Mouse (Mus musculus) erythroblast, adult 5-6 weeks (primary cell): ENCODE measurements around the gene Nfib. TPM values are rescaled to one million over a fixed set of nuclear protein-coding genes. Genes with fewer than 3 reads are reported as not detected.
"Not testable (repeated sequence)": the region's sequence is repeated elsewhere in the genome, so short reads cannot be mapped to it uniquely, and the experiment has no call there.

ENCODE experiments used
- ATAC-seq: replicated peaks from 2 replicates; pipeline ENCODE4 v1.8.0; 2016; ENCODE audit warnings: moderate number of reproducible peaks, mild to moderate bottlenecking, moderate TSS enrichment, inconsistent platforms; ENCODE audit not compliant: poor library complexity, low FRiP score, severe bottlenecking
- total RNA-seq, 2 experiments: library from RNA; stranded (forward) in 1 of 2; stranded (reverse) in 1 of 2; fragments of 150-400 nt in 1 of 2; fragments of 200-764, 138-1000 nt in 1 of 2; gene quantifications; 2 replicates each; pipeline versions ENCODE4 v1.2.3 to v1.2.4; 2015 to 2017; ENCODE audit warnings: low replicate concordance in 2 of 2

The Nfib gene
- total RNA-seq, 2 experiments from 2014 or later, result not detected

DNA sequence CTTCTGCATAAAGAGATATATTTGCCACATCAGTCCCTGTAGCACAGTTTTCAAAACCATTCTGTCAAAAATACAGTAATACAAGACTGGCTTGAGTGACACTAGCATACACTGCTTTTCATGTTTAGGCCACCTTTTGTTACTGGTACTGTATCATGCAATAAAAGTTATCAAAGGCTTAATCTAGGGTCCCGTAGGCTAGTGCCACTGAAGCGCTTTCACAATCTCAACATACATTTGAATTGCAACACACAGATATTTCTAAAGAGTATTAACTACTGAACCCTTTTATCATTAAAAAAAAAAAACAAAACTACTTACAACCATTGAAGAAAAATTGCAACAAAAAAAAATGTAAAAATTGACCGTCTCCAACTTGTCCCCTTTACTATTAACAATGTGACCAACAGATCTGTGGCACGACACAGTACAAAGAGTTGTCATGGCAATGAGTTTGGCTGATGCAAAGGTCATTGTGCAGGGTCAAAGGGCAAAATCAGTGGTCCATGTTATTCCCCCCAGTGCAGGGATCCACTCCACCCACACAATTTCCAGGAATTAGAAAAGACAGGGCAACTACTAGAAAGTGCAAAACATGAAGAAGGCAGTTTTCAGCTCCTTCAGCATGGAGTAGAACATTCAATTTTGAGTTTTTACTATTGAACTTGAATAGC lies 414.2 kb downstream of the Nfib start:
- no peak for ATAC-seq

DNA sequence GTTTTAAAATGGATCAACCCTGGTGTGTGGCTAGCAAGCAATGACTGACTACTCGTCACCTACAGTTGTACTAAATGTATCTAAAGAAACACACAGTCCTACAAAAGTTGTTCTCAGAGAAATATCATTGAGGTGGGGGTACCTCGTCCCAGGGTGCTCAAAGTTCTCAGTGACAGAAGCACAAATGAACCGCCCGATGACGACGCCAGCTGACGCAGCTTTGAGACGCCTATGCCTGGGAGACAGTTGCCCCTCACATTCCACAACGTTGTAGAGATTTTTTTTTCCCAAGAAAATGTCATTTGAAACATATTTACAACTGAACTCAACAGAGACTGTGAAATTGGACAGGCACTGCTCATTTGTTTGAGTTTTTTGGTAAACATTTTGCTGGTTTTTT lies 414.9 kb downstream of the Nfib start:
- ATAC-seq, result no peak

DNA sequence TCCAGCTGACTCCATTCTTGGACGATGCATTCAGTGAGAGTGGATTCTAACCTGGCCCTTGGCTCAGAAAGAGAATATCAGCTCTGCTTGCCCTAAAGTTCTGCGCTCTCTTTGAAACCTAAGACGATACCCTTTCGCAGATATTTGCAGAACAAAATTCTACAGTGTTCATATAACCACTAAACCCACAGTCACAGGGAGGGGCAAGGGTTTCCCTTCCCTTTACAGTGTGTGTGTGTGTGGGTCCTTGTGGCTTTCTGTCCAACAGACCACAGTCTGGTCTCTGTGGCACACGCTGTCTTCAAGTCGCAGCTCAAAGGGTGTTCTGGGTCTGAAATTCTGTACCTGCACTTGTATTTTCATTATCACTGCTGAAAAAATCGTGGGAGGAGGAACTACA lies 416.0 kb downstream of the Nfib start:
- ATAC-seq, result no peak

DNA sequence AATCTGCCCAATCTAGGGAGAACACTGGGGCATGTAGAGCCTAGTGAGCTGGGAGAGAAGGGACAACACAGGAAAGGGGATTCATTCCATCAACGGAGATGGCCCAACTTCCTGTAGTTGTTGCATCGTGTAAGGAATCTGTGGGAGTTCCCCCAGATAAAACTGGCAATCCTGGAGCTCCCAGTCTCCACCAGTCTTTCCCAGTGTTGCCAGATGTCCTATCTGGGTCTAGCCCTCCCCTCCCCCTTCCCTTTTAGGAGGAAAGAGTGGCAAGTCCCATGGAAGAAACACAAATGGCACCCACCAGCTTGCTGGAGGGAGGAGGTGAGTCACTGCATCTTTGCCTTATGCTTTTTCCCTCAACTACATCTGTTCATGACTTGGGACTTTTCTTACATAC lies 417.4 kb downstream of the Nfib start:
- no peak for ATAC-seq

DNA sequence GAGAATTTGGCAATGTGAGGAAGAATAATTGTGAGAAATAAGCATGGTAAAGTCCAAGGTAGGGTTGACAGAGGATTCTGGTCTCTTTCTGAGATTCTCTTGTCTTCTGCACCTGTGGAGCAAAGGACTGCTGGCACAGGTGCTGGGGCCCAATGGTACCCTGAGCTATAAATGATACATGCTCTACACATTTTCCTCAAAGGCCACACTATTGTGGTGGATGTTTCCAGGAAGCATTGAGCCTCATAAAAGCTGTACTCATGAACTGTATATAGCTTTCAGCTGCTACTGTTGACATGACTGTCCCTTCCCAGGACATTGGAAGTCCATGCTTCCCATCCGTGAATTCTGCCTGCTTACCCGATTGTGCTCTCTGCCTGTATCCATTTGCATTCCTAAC lies 418.1 kb downstream of the Nfib start:
- no peak for ATAC-seq

DNA sequence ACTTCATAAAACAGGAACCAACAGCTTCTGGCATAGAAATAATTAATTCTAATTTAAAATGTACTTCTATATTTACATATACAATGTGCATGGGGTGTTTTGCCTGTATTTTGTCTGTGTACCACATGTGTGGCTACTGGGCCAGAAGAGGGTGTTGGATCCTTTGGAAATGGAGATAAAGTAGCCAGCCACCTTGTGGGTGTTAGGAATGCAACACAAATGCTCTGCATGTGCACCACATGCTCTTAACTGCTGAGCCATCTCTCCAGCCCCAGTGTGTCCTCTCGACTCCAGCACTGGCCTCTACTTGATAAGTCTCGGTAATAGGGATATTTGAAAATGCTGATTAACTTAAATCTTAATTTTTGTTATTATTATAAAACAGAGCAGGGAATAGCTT lies 418.6 kb downstream of the Nfib start:
- ATAC-seq, result no peak

DNA sequence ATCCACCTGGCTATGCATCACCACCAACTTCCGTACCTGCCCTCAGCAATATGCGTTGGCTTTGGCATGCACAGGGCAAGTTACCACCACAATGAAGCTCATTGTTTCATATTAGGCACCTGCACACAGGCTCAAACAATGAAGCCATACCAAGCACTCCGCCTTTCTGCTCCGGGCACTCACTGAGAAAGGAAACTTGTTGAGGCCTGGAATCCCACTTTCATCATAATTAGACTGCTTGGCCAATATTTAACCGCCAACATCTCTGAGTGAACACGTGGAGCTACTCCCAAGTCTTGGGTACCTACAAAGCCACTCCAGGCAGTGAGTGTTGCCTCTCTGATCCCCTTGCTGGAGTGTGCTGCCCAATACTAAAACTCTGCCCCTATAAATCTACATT lies 422.0 kb downstream of the Nfib start:
- ATAC-seq, result no peak

DNA sequence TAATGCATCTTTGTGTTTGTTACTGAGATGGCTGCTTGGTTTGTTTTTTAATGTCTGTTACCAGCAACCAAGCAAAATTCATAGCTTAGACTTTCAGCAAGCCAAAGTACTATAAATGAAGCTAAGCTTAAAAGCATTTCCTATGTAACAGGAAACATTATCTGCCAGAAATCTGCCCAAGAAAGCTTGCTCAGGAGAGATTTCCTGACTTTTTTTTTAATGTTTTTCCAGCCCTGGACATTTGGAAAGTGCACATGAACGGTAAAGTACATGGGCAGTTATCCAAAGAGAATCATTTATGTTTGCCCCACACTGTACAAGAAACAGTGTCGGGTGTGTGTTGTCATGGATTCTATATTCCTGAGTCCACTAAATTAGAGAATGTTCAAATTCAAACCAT lies 429.6 kb downstream of the Nfib start:
- no peak for ATAC-seq

DNA sequence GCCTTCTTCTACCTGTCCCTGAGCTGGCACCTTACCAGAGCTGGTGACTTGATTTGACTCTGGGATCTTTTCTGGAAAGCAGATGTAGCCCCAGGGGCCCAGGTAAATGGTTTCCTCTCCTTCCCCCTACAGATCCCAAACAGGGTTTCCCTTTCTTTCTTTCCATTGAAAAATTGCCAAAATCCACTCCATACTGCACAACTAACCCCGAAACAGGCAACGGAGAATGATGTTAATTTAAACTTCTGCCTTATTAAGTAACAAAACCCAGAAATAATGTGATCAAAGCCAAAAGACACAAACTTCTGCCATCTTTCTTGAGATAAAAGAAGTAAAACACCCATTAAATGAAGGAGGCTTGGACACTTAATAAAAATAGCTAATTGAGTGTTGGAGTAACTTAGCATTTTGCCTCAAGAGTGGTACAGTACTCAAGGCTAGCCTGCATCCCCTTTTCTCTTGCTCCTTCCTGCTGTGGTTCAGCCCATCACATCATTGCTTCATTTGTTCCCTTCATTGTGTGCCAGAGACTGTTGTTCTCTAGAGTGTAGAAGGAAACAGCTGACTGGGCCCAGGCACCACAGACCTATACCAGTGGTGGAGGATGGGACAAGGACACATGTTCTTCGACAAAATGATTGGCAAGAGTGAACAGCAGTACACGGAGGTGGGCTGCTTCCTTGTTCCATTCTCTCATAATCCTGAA lies 432.3 kb downstream of the Nfib start:
- no peak for ATAC-seq

DNA sequence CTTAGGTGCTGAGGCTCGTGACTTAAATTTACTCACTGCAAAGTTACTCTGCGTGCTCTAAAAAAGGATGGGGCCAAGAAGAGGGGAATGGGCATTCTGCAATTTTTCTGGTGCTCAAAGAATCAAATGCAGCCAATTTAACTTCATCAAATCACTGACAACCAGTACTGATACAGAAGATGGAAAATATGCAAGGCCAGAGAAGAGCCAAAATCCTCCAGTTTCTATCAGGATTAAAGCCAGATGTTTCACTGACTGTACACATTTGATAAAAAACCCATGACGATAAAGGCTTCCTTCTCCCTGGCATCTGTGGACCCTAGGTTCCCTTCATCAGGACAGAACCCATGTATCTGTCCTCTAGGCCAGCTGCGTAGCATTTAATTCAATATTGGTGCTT lies 433.5 kb downstream of the Nfib start:
- no peak for ATAC-seq

DNA sequence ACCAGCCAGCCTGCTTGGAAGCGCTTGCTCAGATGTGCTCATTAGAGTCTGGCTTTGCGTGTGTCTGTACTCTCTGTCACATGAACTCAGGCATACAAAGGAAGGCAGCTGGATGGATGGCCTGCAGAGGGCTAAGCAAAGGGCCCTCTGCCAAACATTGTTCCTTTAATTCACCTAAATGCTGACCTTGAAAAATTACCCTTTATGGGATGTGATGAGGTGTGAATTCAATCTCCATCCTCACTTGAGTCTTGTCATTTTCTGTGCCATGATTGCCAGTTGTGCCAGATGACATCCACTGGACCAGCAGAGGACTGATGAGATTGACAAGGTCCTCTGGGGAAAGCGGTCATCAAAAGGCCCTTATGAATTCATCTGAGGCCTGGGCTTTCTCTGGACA lies 434.0 kb downstream of the Nfib start:
- no peak for ATAC-seq

DNA sequence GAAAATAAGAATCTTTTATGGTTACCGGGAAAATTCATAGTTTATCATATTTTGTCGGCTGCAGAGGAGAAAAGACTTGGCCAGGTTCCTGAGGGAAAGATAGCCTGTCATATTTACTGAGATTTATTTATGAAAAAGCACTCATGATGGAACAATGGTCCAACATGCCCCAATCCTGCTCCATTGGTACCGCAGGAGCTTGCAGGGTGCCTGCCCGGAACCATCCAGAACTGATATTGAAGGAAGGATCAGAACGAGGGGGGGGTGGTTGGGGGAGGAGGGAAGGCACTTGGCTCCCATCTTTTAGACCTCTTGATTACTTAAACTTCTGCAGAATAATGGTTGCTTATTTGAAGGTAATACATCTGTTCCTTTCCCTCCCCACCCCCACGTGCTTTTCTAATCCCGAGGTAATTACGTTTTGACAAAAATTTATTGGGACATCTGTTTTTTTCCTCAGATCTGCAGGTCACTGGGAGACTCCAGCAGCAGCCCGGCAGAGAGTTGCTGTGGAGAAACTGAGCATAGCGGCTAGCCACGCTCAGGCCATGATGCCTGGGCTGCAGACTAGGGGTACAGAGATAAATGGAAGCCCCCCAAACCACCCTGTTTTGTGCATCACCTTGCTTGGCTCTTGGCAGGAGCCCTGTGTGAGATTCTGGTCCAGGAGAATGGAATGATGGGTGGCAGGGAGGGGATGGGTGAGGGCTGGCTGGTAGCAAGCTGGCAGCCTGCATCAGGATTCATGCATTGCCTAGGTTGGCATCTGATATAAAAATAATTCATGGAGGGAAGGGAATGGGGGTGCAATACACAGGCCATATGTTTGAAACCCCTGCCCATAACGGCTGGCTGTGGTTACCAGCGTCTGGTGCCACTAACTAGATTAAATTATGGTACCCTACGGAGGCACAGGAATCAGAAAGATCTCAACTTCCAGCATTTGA lies 437.4 kb downstream of the Nfib start:
- ATAC-seq, result no peak

DNA sequence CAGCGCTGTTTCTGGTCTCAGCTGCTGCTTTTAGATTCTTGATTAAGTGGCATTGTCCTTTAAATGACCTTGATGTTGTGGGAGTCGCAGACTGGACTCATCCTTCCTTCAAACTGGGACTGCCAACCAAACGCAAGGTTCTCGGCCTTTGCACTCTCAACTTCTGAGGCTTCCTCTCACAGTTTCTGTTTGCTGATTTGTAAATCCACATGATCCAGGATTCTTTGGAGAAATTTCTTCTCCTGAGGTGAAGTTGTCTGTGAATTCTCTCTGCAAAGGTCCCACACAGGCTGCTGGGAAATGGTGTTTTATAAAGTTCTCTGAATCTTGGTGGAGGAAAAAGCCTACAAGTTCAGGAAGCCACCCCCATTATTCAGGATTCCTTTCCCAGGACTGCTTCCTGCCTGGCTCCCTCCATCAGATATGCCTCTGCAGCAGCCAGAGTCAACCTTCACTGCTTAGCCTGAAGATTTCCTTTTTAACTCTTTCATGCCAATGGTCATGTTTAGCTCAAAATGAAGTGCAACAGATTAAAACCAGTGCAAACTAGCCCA lies 439.4 kb downstream of the Nfib start:
- no peak for ATAC-seq

DNA sequence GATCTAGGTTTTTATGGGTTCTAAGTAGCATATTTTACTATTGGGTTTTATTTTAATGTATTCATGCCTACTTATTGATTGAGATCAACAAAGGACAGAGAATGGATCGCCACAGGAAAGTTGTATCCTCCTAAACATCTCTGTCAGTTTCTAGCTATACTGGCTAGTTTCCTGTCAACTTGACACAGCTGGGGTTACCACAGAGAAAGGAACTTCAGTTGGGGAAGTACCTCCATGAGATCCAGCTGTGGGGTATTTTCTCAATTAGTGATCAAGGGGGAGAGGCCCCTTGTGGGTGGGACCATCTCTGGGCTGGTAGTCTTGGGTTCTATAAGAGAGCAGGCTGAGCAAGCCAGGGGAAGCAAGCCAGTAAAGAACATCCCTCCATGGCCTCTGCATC lies 447.0 kb downstream of the Nfib start:
- ATAC-seq, result not testable (repeated sequence)

DNA sequence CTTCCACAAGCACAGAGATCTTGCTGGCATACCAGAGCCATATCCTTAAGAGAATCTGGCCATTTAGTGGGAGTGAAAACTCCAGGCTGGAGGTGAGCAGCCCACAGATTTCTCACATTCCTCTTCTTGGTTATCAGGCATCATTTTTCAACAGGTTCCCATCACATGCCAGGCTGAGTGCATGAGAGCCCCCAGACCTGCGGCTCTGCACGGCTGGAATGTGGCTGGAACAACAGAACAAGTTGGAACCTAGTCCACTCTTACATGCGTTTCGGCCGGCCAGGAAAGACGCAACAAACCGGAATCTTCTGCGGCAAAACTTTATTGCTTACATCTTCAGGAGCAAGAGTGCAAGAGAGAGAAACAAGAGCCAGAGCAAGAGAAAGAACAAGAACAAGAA lies 453.5 kb downstream of the Nfib start:
- ATAC-seq, result no peak

DNA sequence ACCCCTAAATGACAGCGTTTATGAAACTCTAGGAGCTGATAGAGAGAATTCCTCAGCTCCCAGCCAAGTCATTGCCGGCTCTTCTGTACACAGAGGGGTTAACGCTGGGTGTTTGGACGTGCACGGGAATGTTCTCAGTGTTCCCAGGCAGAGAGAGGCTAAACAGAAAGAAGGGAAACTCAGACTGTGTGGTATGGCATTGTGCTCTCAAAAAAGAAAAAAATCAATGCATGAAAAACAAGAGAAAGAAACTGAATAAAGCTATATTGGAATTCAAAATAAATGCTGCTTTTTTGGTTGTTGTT lies 455.2 kb downstream of the Nfib start:
- ATAC-seq, result no peak

DNA sequence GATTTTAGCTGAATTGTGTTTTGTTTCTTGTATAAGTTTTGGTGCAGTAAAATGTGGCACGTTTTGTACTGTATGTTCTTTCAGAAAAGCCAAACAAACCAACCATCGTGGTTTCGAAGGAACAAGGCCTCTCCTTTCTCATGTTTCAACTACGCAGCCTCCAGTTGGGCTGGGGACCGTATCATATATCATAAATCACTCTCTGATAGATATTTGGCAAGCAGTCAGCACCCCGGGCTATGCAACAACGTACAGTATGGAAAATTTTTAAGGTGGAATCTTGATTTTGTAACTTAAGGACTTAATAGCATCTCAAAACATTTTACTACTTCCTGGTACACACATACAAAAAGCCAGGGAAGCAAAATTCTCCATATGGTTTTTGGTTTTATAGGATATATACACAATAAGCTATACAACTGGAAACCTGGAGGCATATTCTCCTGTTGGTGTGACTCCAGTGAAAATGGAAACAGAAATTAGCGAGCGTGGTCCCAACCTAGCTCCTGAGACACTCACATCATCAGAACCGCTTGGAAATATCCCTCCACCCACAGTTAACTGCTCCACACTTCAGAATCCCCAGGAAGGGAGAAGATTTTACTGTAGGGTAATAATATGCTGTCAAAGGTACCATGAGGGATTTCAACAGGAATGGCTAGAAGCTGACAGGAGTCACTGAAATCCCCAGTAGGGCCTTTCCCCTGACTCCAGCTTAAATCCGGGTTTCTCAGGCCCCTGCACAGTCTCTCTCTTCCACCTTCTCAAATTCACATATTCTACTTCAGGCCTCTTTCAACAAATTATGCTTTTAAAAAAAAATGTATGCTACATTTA lies 455.8 kb downstream of the Nfib start:
- ATAC-seq, result no peak

DNA sequence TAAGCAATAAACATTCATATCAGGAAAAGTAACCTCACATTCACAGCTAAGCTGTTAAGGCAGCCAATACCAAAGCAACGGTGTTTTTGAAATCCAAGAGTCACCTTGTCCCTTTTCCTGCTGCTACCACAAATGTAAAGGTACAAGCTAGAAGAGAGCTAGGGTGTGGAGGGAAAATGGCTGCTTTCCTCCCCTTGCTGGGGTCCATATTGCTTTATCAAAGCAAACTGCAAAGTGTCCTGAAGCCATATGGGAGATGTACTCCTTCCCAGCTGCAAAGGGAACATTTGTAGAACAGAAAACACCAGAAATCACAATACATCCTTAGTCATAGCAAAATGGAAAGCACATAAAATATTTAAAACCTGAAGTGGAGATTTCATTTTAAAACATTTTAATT lies 456.6 kb downstream of the Nfib start:
- no peak for ATAC-seq

DNA sequence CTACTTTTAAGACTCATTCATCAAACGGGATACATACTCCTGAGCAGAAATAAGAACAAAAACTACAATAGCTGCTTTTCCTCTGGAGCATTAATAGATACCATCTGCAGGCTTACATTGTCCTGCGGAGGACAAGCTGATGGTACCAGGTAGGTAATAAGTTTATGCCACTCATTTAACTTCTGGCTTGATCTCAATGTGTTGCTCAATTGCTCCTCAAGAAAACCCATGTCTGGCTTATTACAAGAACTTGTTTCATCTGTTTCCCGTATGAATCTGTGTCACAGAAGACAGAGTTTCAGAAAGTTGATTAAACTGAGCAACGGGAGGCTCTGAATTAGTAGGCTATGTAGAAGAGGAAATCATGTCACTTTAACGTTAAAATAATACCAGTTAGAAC lies 457.5 kb downstream of the Nfib start:
- ATAC-seq, result no peak

DNA sequence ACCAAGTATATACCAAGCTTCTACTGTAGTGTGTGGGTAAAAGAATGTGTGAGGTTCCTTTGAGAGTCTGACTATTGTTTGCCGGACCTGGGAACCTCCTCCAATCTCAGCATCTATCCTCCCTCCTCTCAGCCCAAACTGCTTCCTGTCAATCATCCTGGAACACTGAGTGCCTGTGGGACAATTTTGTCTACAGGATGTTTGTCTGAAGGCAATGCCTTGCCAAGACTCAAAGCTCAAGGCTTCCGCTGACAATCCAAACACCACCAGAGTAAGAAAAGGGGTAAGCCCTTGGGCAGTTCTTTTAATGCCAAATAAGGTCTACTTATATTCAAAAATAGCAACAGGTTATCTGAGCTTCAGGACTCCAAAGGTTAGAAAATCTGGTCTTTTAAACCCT lies 459.3 kb downstream of the Nfib start:
- no peak for ATAC-seq
